Mouse (Mus musculus) small intestine, adult 2 months (tissue): Measurements from ENCODE around the gene Sec16a.

ENCODE experiments used
- CTCF ChIP-seq: fragments of 200-500 bp; IDR thresholded peaks from 2 replicates; pipeline ENCODE4 v1.5.1; 2012; ENCODE audit warnings: low read depth, mild to moderate bottlenecking, control low read depth, inconsistent platforms, low read length, moderate library complexity, mixed read lengths; ENCODE audit not compliant: insufficient replicate concordance, insufficient read length; ENCODE audit errors: extremely low read depth
- POLR2A ChIP-seq: fragments of 200-500 bp; IDR thresholded peaks from 2 replicates; pipeline ENCODE4 v1.6.1; 2012; ENCODE audit warnings: low read depth, mild to moderate bottlenecking, control low read depth, inconsistent platforms, low read length, moderate library complexity

GRCm38 (mm10) chr2:26445666-26446445, 840 bp upstream of the Sec16a start:
- TF ChIP-seq POLR2A (peak; percentile 32; the same call in 1 of the 2 replicates), CTCF (peak; percentile 11; the same call in 1 of the 2 replicates)
